Mouse (Mus musculus) liver, adult 2 months (tissue): ENCODE data around the gene Dusp1. TPM values are rescaled to one million over a fixed set of nuclear protein-coding genes. Genes with fewer than 3 reads are reported as not detected.
A peak's percentile ranks its signal among the peaks of the same experiment; 100 is the strongest.

Source experiments
- DNase-seq: peaks from one replicate; pipeline ENCODE4 v3.0.0-alpha.2; 2011; ENCODE audit warnings: low read depth, low spot score; ENCODE audit errors: extremely low read depth
- H3K27ac ChIP-seq: fragments of 200-500 bp; replicated peaks from 2 replicates; pipeline ENCODE4 v1.5.1; 2012; ENCODE audit warnings: low read depth, mild to moderate bottlenecking, control low read depth, inconsistent platforms, low read length; ENCODE audit not compliant: insufficient read depth
- H3K27me3 ChIP-seq: fragments of 200-500 bp; 2 replicates; pipeline ENCODE4 v1.6.1; 2012; ENCODE audit warnings: mild to moderate bottlenecking, moderate library complexity, low read length, inconsistent platforms; ENCODE audit not compliant: control insufficient read depth, insufficient read depth
- H3K36me3 ChIP-seq: fragments of 200-500 bp; 2 replicates; pipeline ENCODE4 v1.6.1; 2012; ENCODE audit warnings: low read length, inconsistent platforms; ENCODE audit not compliant: control insufficient read depth, insufficient read depth
- H3K4me1 ChIP-seq: fragments of 200-500 bp; 2 replicates; pipeline ENCODE4 v1.6.1; 2011; ENCODE audit warnings: low read length; ENCODE audit not compliant: control insufficient read depth, insufficient read depth
- H3K4me3 ChIP-seq: fragments of 200-500 bp; 2 replicates; pipeline ENCODE4 v1.5.1; 2011; ENCODE audit warnings: low read depth, mild to moderate bottlenecking, control low read depth, low read length, moderate library complexity; ENCODE audit not compliant: insufficient read depth
- H3K79me2 ChIP-seq: fragments of 200-500 bp; 2 replicates; pipeline ENCODE4 v1.6.1; 2012; ENCODE audit warnings: inconsistent platforms, mild to moderate bottlenecking, low read length, moderate library complexity; ENCODE audit not compliant: control insufficient read depth, insufficient read depth
- H3K9ac ChIP-seq: fragments of 200-500 bp; 2 replicates; pipeline ENCODE4 v1.6.1; 2012; ENCODE audit warnings: low read depth, mild to moderate bottlenecking, control low read depth, inconsistent platforms, low read length
- CTCF ChIP-seq: fragments of 200-500 bp; IDR thresholded peaks from 2 replicates; pipeline ENCODE4 v1.5.1; 2011; ENCODE audit warnings: low read depth, low read length, control low read depth
- POLR2A ChIP-seq: fragments of 200-500 bp; IDR thresholded peaks from 2 replicates; pipeline ENCODE4 v1.6.1; 2011; ENCODE audit warnings: low read length, control low read depth; ENCODE audit not compliant: insufficient read depth; ENCODE audit errors: extremely low read depth
- WGBS: fragments of 180-500 bp; shearing (Covaris S2); methylation state at CpG from one replicate; pipeline ENCODE4 v1.1.7; 2018; 5-methylcytosine and 5-hydroxymethylcytosine counted together
- polyA plus RNA-seq: library from polyadenylated mRNA; depleted of rRNA; stranded (reverse); fragments of >200 nt; gene quantifications from 2 replicates; pipeline ENCODE4 v1.2.3, GENCODE M21; 2012
- total RNA-seq: library from RNA; depleted of rRNA; stranded (reverse); fragments of >200 nt; gene quantifications from 2 replicates; pipeline ENCODE4 v1.2.3, GENCODE M21; 2014

Dusp1 gene
- total and polyA plus RNA-seq, 2 experiments, result 10.5 to 22.2 TPM

DNA sequence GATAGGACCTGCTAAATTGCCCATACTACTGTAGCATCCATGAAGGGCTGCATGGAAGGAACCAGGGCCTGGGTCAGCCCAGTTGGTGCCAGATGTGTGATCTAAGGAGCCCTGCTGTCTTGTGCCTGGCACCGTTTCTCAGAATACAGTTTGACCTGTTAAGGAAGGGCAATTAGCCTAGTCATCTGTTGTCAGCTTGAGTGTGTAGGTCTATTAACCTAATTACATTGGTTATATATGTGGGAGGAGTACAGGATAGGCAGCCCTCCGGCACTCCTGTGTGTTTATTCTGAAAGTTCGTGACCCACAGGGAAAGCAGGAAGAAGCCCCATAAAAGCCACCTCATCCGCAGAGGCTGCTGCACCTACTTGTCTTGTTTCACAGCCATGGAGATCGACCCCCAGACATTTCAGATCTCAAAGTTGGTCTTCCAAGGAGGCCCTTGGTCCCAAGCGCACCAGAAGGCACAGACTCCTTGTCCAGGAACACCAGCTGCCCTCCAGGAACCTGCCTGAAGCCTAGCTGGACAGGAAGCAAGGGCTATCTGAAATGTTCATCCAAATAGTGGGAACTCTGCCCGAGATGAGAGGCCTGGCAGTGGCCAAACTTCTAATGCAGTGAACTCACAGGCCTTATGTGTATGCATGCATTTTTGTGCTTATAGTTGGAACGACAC, 5.4 kb upstream of the Dusp1 start:
- 54% methylated on average over 8 of the region's 8 CpGs for WGBS
- Histone ChIP-seq H3K27ac (peak overlapping the region; percentile 15; the same call in 1 of the 2 replicates), H3K36me3 (peaks cover 2% of the 10 kb centered on the region; the same call in 1 of the 2 replicates), H3K4me3 (no peak overlapping the region), H3K4me1 (peaks cover 46% of the 10 kb centered on the region), H3K9ac (no peak overlapping the region), H3K27me3 (no peaks in the 10 kb centered on the region), H3K79me2 (peaks cover 48% of the 10 kb centered on the region; the same call in 1 of the 2 replicates)
- TF ChIP-seq CTCF (no peak), POLR2A (no peak)
- peak; percentile 54 for DNase-seq

DNA sequence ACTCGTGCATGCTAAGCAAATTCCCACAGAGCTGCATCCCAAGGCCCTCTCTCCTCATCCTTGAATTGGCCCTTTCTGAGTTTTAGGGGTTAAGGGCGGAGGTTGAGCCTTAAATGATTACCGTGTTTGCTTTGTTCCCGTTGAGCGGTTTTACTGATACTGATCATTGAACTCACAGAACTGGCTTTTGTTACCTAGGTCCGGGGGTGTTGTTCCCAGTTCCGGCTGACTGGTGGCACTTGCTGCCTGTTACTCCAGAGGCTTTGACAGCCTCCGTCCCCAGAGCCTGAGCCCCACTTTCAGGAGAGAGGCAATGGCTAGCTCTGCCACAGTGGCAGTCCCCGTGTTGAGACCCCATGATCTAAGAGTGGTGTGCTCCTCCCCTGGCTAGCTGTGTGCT, 2.5 kb upstream of the Dusp1 start:
- TF ChIP-seq POLR2A (no peak), CTCF (no peak)
- peaks cover 2% of the 10 kb centered on the region; the same call in 1 of the 2 replicates for H3K36me3 ChIP-seq
- no peak overlapping the region for H3K4me3 ChIP-seq
- peaks cover 44% of the 10 kb centered on the region for H3K79me2 ChIP-seq
- no peaks in the 10 kb centered on the region for H3K27me3 ChIP-seq
- H3K27ac ChIP-seq, result no peak overlapping the region
- DNase-seq, result peak; percentile 76
- 36% methylated on average over 9 of the region's 9 CpGs for WGBS
- peak overlapping the region; percentile 40; the same call in 1 of the 2 replicates for H3K9ac ChIP-seq
- peaks cover 33% of the 10 kb centered on the region for H3K4me1 ChIP-seq

DNA sequence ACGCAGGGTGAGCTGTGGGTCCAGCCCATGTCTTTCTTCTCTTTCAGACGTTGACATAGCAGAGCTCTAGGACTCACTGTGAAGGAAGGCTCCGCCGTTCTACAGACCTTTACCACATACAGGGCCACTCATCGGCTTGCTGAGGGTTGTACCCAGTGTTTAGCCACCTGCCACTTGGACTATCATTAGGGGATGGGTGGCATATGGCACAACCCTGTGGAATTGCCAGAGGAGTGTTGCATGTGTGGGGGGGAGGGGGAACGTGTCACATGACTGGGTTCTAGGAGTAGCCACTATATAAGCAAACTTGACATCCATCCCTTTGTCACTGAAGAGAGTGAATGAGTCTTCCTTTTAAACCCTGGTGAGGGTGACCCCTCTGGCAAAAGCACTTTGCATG, 1.5 kb upstream of the Dusp1 start:
- Histone ChIP-seq H3K27me3 (no peaks in the 10 kb centered on the region), H3K27ac (no peak overlapping the region), H3K4me1 (peaks cover 32% of the 10 kb centered on the region), H3K36me3 (peaks cover 1% of the 10 kb centered on the region; the same call in 1 of the 2 replicates), H3K79me2 (peaks cover 44% of the 10 kb centered on the region), H3K4me3 (no peak overlapping the region), H3K9ac (no peak overlapping the region)
- WGBS, result 90% methylated on average over 6 of the region's 6 CpGs
- DNase-seq, result no peak
- no peak for TF ChIP-seq CTCF
- no peak for TF ChIP-seq POLR2A

DNA sequence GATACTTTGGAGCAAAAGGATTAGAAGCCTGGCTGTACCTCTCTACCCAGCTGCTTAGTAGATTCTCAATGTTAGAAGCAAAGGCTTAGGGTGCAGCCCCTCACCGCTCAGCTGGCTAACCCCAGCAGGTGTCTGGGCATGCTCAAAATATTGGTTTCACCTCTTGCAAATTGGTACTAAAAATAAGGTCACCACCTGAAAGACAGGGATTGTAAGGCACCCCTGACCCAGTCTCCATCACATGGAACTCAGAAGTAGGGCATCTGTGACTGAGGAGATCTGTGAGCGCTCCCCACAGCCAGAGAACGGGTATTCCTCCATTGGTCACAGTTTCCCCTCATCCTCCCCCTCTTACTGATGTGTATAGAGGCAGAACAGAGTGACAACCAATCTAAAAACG, 364 bp upstream of the Dusp1 start:
- H3K4me3 ChIP-seq, result peak overlapping the region; percentile 96; the same call in 1 of the 2 replicates
- no peak for DNase-seq
- no peaks in the 10 kb centered on the region for H3K36me3 ChIP-seq
- H3K4me1 ChIP-seq, result peaks cover 32% of the 10 kb centered on the region
- H3K27me3 ChIP-seq, result no peaks in the 10 kb centered on the region
- TF ChIP-seq CTCF, result no peak
- TF ChIP-seq POLR2A, result no peak
- peak overlapping the region; percentile 94 for H3K9ac ChIP-seq
- WGBS, result 66% methylated on average over 4 of the region's 4 CpGs
- H3K79me2 ChIP-seq, result peaks cover 41% of the 10 kb centered on the region
- H3K27ac ChIP-seq, result peak overlapping the region; percentile 64; the same call in 1 of the 2 replicates

GRCm38 (mm10) chr17:26561290-26561640, 663 bp downstream of the Dusp1 start, which contains the start of gene Ergic1:
Gene Ergic1, plus strand, starts transcription at chr17:26561489.
- TF ChIP-seq POLR2A (no peak), CTCF (no peak)
- H3K27ac ChIP-seq, result peak within 1 kb of the TSS; percentile 64
- DNase-seq, result peak; percentile 49
- H3K79me2 ChIP-seq, result peaks cover 38% of the 10 kb centered on the region
- H3K27me3 ChIP-seq, result no peaks in the 10 kb centered on the region
- peak within 1 kb of the TSS; percentile 96 for H3K4me3 ChIP-seq
- WGBS, result 1% methylated on average over 33 of the region's 36 CpGs
- H3K4me1 ChIP-seq, result peaks cover 30% of the 10 kb centered on the region
- H3K9ac ChIP-seq, result peak within 1 kb of the TSS; percentile 94
- no peaks in the 10 kb centered on the region for H3K36me3 ChIP-seq
